8 mouse cellular contexts compared by ENCODE assay signal in genomic region chr7:101297023-101297405, GRCm38 (mm10). TPM values are rescaled to one million over a fixed set of nuclear protein-coding genes. Genes with fewer than 3 reads are reported as not detected.
A peak's percentile ranks its signal among the peaks of the same experiment; 100 is the strongest.
DNase-seq lines count a peak whose midpoint lies in the region; ATAC-seq and TF ChIP-seq lines count a peak whose summit lies in the region.

No protein-coding gene starts in this region.

- H3K9me3 ChIP-seq in lung, embryonic 15.5 days, result no peaks in the 10 kb centered on the region
- no peaks in the 10 kb centered on the region for H3K9me3 ChIP-seq in forebrain, embryonic 11.5 days (ENCODE audit: control insufficient read depth, low read length)
- no peaks in the 10 kb centered on the region for H3K9me3 ChIP-seq in limb, embryonic 14.5 days (ENCODE audit: control insufficient read depth, low read length)
- H3K9me3 ChIP-seq in stomach, embryonic 15.5 days, result no peaks in the 10 kb centered on the region

- 21% methylated on average over 8 of the region's 8 CpGs for WGBS in lung, embryonic 15.5 days
- WGBS in forebrain, embryonic 11.5 days, result 20% methylated on average over 8 of the region's 8 CpGs
- WGBS in limb, embryonic 14.5 days, result 21% methylated on average over 8 of the region's 8 CpGs
- 32% methylated on average over 8 of the region's 8 CpGs for WGBS in stomach, embryonic 15.5 days

- DNase-seq in lung, postnatal 36 days, result no peak
- DNase-seq in forebrain, embryonic 11.5 days (ENCODE audit: low spot score), result no peak
- no peak for DNase-seq in limb, embryonic 14.5 days (ENCODE audit: low spot score)
- DNase-seq in adrenal gland, adult 8-10 months, result no peak
- no peak for DNase-seq in heart, adult 11 months
- no peak for DNase-seq in right cerebral cortex, adult 2 months (ENCODE audit: low spot score in 2 of 2)

- ATAC-seq in lung, embryonic 15.5 days (ENCODE audit: borderline replicate concordance, extremely low read depth, low FRiP score, low TSS enrichment), result no peak
- peak; percentile 22 for ATAC-seq in forebrain, embryonic 11.5 days (replicated peaks; ENCODE audit: low FRiP score)
- no peak for ATAC-seq in limb, embryonic 14.5 days (ENCODE audit: low FRiP score, low read depth)
- ATAC-seq in stomach, embryonic 15.5 days (ENCODE audit: insufficient read depth, low FRiP score, low read depth), result no peak

- H3K4me3 ChIP-seq in lung, embryonic 15.5 days, result peak overlapping the region; percentile 22
- peak overlapping the region; percentile 25 for H3K4me3 ChIP-seq in forebrain, embryonic 11.5 days (ENCODE audit: low read depth, low read length)
- H3K4me3 ChIP-seq in limb, embryonic 14.5 days (replicated peaks; ENCODE audit: low read length), result peak overlapping the region; percentile 32
- peak overlapping the region; percentile 30 for H3K4me3 ChIP-seq in stomach, embryonic 15.5 days (replicated peaks)

- H3K9ac ChIP-seq in lung, embryonic 15.5 days, result peak overlapping the region; percentile 33
- peak overlapping the region; percentile 54 for H3K9ac ChIP-seq in forebrain, embryonic 11.5 days (ENCODE audit: low read length)
- peak overlapping the region; percentile 37 for H3K9ac ChIP-seq in limb, embryonic 14.5 days (ENCODE audit: low read depth, low read length, severe bottlenecking)
- H3K9ac ChIP-seq in stomach, embryonic 15.5 days, result no peak overlapping the region

- no peaks in the 10 kb centered on the region for H3K36me3 ChIP-seq in lung, embryonic 15.5 days
- no peaks in the 10 kb centered on the region for H3K36me3 ChIP-seq in forebrain, embryonic 11.5 days (ENCODE audit: control insufficient read depth, insufficient read depth, low read length)
- 0 out of 2 replicates have a peak, but pooled peaks cover 7% of the 10 kb centered on the region for H3K36me3 ChIP-seq in limb, embryonic 14.5 days (ENCODE audit: control insufficient read depth, insufficient read depth, low read length)
- no peaks in the 10 kb centered on the region; the same call in 1 of the 2 replicates for H3K36me3 ChIP-seq in stomach, embryonic 15.5 days

- H3K27ac ChIP-seq in lung, embryonic 15.5 days, result no peak overlapping the region
- H3K27ac ChIP-seq in forebrain, embryonic 11.5 days (ENCODE audit: low read depth, low read length), result no peak overlapping the region
- no peak overlapping the region for H3K27ac ChIP-seq in limb, embryonic 14.5 days (replicated peaks; ENCODE audit: low read depth, low read length)
- H3K27ac ChIP-seq in stomach, embryonic 15.5 days, result no peak overlapping the region

- no peak for TF ChIP-seq POLR2A in limb, embryonic 14.5 days (IDR thresholded peaks at IDR 0.05; ENCODE audit: borderline replicate concordance, extremely low read depth, insufficient read depth, insufficient read length)

- H3K4me2 ChIP-seq in lung, embryonic 15.5 days, result peak overlapping the region; percentile 61
- H3K4me2 ChIP-seq in forebrain, embryonic 11.5 days (ENCODE audit: low read depth, low read length, severe bottlenecking), result peak overlapping the region; percentile 62
- peak overlapping the region; percentile 60 for H3K4me2 ChIP-seq in limb, embryonic 14.5 days (replicated peaks; ENCODE audit: low read depth, low read length, severe bottlenecking)
- H3K4me2 ChIP-seq in stomach, embryonic 15.5 days, result peak overlapping the region; percentile 62

- peaks cover 26% of the 10 kb centered on the region for H3K4me1 ChIP-seq in lung, embryonic 15.5 days
- H3K4me1 ChIP-seq in forebrain, embryonic 11.5 days (replicated peaks; ENCODE audit: control insufficient read depth, insufficient read depth, low read length), result peaks cover 8% of the 10 kb centered on the region
- peaks cover 13% of the 10 kb centered on the region; the same call in 1 of the 2 replicates for H3K4me1 ChIP-seq in limb, embryonic 14.5 days (ENCODE audit: control insufficient read depth, insufficient read depth, low read length)
- H3K4me1 ChIP-seq in stomach, embryonic 15.5 days, result peaks cover 9% of the 10 kb centered on the region; the same call in 1 of the 2 replicates

- peaks cover 18% of the 10 kb centered on the region; the same call in 1 of the 2 replicates for H3K27me3 ChIP-seq in lung, embryonic 15.5 days
- peaks cover 9% of the 10 kb centered on the region for H3K27me3 ChIP-seq in forebrain, embryonic 11.5 days (ENCODE audit: control insufficient read depth, insufficient read depth, low read length)
- no peaks in the 10 kb centered on the region for H3K27me3 ChIP-seq in limb, embryonic 14.5 days (ENCODE audit: control insufficient read depth, insufficient read depth, low read length)
- H3K27me3 ChIP-seq in stomach, embryonic 15.5 days (replicated peaks), result no peaks in the 10 kb centered on the region

RNA-seq across cellular contexts. Expression of gene Atg16l2, which starts 5.0 kb away (rescaled TPM):
- 16.2 and 18.3 TPM in 2 replicates for polyA plus RNA-seq in lung, embryonic 15.5 days (2015; fragmentation: Nextera tagmentation; extraction: Ambion mirVana)
- 15.9 and 16.4 TPM in 2 replicates for polyA plus RNA-seq in forebrain, embryonic 11.5 days (2014; fragmentation: Nextera tagmentation; extraction: Ambion mirVana)
- 31.1 and 35.2 TPM in 2 replicates for polyA plus RNA-seq in limb, embryonic 14.5 days (2012; rRNA removed)
- 14.5 and 17.0 TPM in 2 replicates for polyA plus RNA-seq in limb, embryonic 14.5 days (2014; fragmentation: Nextera tagmentation; extraction: Ambion mirVana)
- 15.4 and 16.2 TPM in 2 replicates for polyA plus RNA-seq in stomach, embryonic 15.5 days (2015; fragmentation: Nextera tagmentation; extraction: Ambion mirVana)
- total RNA-seq in adrenal gland, adult 8-10 months (2022), result 10 to 100 TPM; 20.8 to 49.8 (median 33.4) TPM

RNA-seq across cellular contexts. Expression of gene Stard10, which starts 19.9 kb away (rescaled TPM):
- polyA plus RNA-seq in lung, embryonic 15.5 days (2015; fragmentation: Nextera tagmentation; extraction: Ambion mirVana), result 41.2 and 45.9 TPM in 2 replicates
- 6.3 and 8.6 TPM in 2 replicates for polyA plus RNA-seq in forebrain, embryonic 11.5 days (2014; fragmentation: Nextera tagmentation; extraction: Ambion mirVana)
- polyA plus RNA-seq in limb, embryonic 14.5 days (2012; rRNA removed), result 26.3 and 28.1 TPM in 2 replicates
- polyA plus RNA-seq in limb, embryonic 14.5 days (2014; fragmentation: Nextera tagmentation; extraction: Ambion mirVana), result 30.7 and 32.1 TPM in 2 replicates
- polyA plus RNA-seq in stomach, embryonic 15.5 days (2015; fragmentation: Nextera tagmentation; extraction: Ambion mirVana), result 112 and 127 TPM in 2 replicates
- 100 to 1,000 TPM in 2 of 4 experiments, 10 to 100 TPM in 2; 39.3 to 195 (median 109) TPM for total RNA-seq in adrenal gland, adult 8-10 months (2022)

RNA-seq across cellular contexts. Expression of gene Arap1, which starts 50.9 kb away (rescaled TPM):
- 105 and 109 TPM in 2 replicates for polyA plus RNA-seq in lung, embryonic 15.5 days (2015; fragmentation: Nextera tagmentation; extraction: Ambion mirVana)
- 10.5 and 14.5 TPM in 2 replicates for polyA plus RNA-seq in forebrain, embryonic 11.5 days (2014; fragmentation: Nextera tagmentation; extraction: Ambion mirVana)
- polyA plus RNA-seq in limb, embryonic 14.5 days (2012; rRNA removed), result 92.6 and 99.2 TPM in 2 replicates
- 77.1 and 87.3 TPM in 2 replicates for polyA plus RNA-seq in limb, embryonic 14.5 days (2014; fragmentation: Nextera tagmentation; extraction: Ambion mirVana)
- 88.7 and 92.5 TPM in 2 replicates for polyA plus RNA-seq in stomach, embryonic 15.5 days (2015; fragmentation: Nextera tagmentation; extraction: Ambion mirVana)
- 10 to 100 TPM; 34.8 to 67.7 (median 49.6) TPM for total RNA-seq in adrenal gland, adult 8-10 months (2022)
